Mouse (Mus musculus) heart, adult 2 months (tissue): ENCODE results near the gene BC048507. TPM values are rescaled to one million over a fixed set of nuclear protein-coding genes. Genes with fewer than 3 reads are reported as not detected.

Experiments used
- DNase-seq, 2 experiments: peaks; one replicate each; pipeline ENCODE4 v3.0.0; 2021
- H3K27ac ChIP-seq: fragments of 200-600 bp; 2 replicates; pipeline ENCODE4 v1.8.1; 2022
- H3K27me3 ChIP-seq: fragments of 200-500 bp; 2 replicates; pipeline ENCODE4 v1.6.1; 2012; ENCODE audit warnings: mild to moderate bottlenecking, low read length, inconsistent platforms, mixed read lengths; ENCODE audit not compliant: control insufficient read depth, insufficient read depth
- H3K36me3 ChIP-seq: fragments of 200-500 bp; 2 replicates; pipeline ENCODE4 v1.6.1; 2012; ENCODE audit warnings: low read length, inconsistent platforms; ENCODE audit not compliant: control insufficient read depth, insufficient read depth
- H3K4me1 ChIP-seq: fragments of 200-500 bp; 2 replicates; pipeline ENCODE4 v1.6.1; 2011; ENCODE audit warnings: low read length; ENCODE audit not compliant: control insufficient read depth, insufficient read depth
- H3K4me3 ChIP-seq: fragments of 200-600 bp; 2 replicates; pipeline ENCODE4 v1.8.1; 2022
- H3K79me2 ChIP-seq: fragments of 200-500 bp; replicated peaks from 2 replicates; pipeline ENCODE4 v1.6.1; 2012; ENCODE audit warnings: mild to moderate bottlenecking, inconsistent platforms, low read length, moderate library complexity, mixed read lengths; ENCODE audit not compliant: control insufficient read depth, insufficient read depth
- H3K9ac ChIP-seq: fragments of 200-500 bp; 2 replicates; pipeline ENCODE4 v1.6.1; 2012; ENCODE audit warnings: low read depth, mild to moderate bottlenecking, control low read depth, inconsistent platforms, low read length, mixed read lengths
- CTCF ChIP-seq: fragments of 200-600 bp; IDR thresholded peaks from 2 replicates; pipeline ENCODE4 v1.8.1; 2022; ENCODE audit warnings: antibody characterized with exemption, mild to moderate bottlenecking, moderate library complexity
- EP300 ChIP-seq: fragments of 200-500 bp; IDR thresholded peaks from 2 replicates; pipeline ENCODE4 v1.6.1; 2011; ENCODE audit warnings: low read depth, low read length, control low read depth; ENCODE audit not compliant: insufficient read depth
- POLR2A ChIP-seq: fragments of 200-500 bp; IDR thresholded peaks from 2 replicates; pipeline ENCODE4 v1.6.1; 2011; ENCODE audit warnings: mild to moderate bottlenecking, low read depth, low read length, control low read depth; ENCODE audit not compliant: insufficient read depth
- WGBS: fragments of 180-500 bp; shearing (Covaris S2); methylation state at CpG from one replicate; pipeline ENCODE4 v1.1.7; 2018; 5-methylcytosine and 5-hydroxymethylcytosine counted together
- intact Hi-C: fragments of 180-260 bp; cut with DNase I; formaldehyde crosslinking; loops from one replicate; pipeline ENCODE4 v1.15.1; 2025
- polyA plus RNA-seq: library from polyadenylated mRNA; depleted of rRNA; stranded (reverse); fragments of >200 nt; gene quantifications from 2 replicates; pipeline ENCODE4 v1.2.3, GENCODE M21; 2012; rRNA removed
- total RNA-seq, 2 experiments: library from RNA; stranded (reverse); gene quantifications; 2 replicates each; pipeline ENCODE4 v1.2.3; 2021

The BC048507 gene
- total and polyA plus RNA-seq, 3 experiments: not detected

- intact Hi-C loops: no loop called here
- Histone ChIP-seq H3K27ac (no peak overlapping the region), H3K79me2 (no peaks in the 10 kb centered on the region), H3K4me1 (no peaks in the 10 kb centered on the region), H3K27me3 (no peaks in the 10 kb centered on the region), H3K9ac (no peak overlapping the region), H3K36me3 (no peaks in the 10 kb centered on the region), H3K4me3 (no peak overlapping the region)
- no peak for DNase-seq
- TF ChIP-seq CTCF (no peak), EP300 (no peak), POLR2A (no peak)
- WGBS: 33% methylated on average over 5 of the region's 5 CpGs
These were observed 46.6 kb downstream of the BC048507 start for GRCm38 (mm10) chr13:67909759-67910158.

Other genes with a start within 250 kb of the BC048507 start
- gene Gm49345, start 225.6 kb upstream of the BC048507 start, total RNA-seq: 1 to 10 TPM in 1 of 2 experiments, under 1 TPM in 1; 0.50 to 1.4 TPM
- 0.32 TPM in 1 of 2 replicates, not detected in the other for gene Gm49345, start 225.6 kb upstream of the BC048507 start, polyA plus RNA-seq
- gene Zfp729a, start 225.5 kb upstream of the BC048507 start, total RNA-seq: 1 to 10 TPM; 2.9 to 4.1 TPM
- gene Zfp729a, start 225.5 kb upstream of the BC048507 start, polyA plus RNA-seq: 0.39 and 2.0 TPM in 2 replicates
- 1 to 10 TPM; 3.5 to 4.0 TPM for gene Zfp738, start 176.3 kb upstream of the BC048507 start, total RNA-seq
- 1.7 and 4.0 TPM in 2 replicates for gene Zfp738, start 176.3 kb upstream of the BC048507 start, polyA plus RNA-seq
- 1 to 10 TPM; 5.2 to 6.4 TPM for gene Zfp65, start 134.2 kb upstream of the BC048507 start, total RNA-seq
- gene Zfp65, start 134.2 kb upstream of the BC048507 start, polyA plus RNA-seq: 0.59 and 1.1 TPM in 2 replicates
- gene Zfp85, start 108.1 kb upstream of the BC048507 start, total RNA-seq: 1 to 10 TPM; 1.7 to 3.0 TPM
- gene Zfp85, start 108.1 kb upstream of the BC048507 start, polyA plus RNA-seq: 0.66 and 1.4 TPM in 2 replicates
- 1 to 10 TPM in 1 of 2 experiments, under 1 TPM in 1; 0.84 to 1.1 TPM for gene Zfp493, start 83.6 kb upstream of the BC048507 start, total RNA-seq
- 0.43 and 0.67 TPM in 2 replicates for gene Zfp493, start 83.6 kb upstream of the BC048507 start, polyA plus RNA-seq
- gene Zfp273, start 49.6 kb upstream of the BC048507 start, total RNA-seq: 1 to 10 TPM; 1.5 to 1.6 TPM
- gene Zfp273, start 49.6 kb upstream of the BC048507 start, polyA plus RNA-seq: 0.37 and 1.4 TPM in 2 replicates
- 1 to 10 TPM in 1 of 2 experiments, under 1 TPM in 1; 0.73 to 1.2 TPM for gene Gm10037, start 32.2 kb upstream of the BC048507 start, total RNA-seq
- 0.94 TPM in 1 of 2 replicates, not detected in the other for gene Gm10037, start 32.2 kb upstream of the BC048507 start, polyA plus RNA-seq